Mouse (Mus musculus): Measurements from ENCODE around the gene Ppox. TPM values are rescaled to one million over a fixed set of nuclear protein-coding genes. Genes with fewer than 3 reads are reported as not detected.
A peak's percentile ranks its signal among the peaks of the same experiment; 100 is the strongest.

Gene Ppox
- total and polyA plus RNA-seq, 2 experiments from 2014 or later = 23.3 to 30.6 TPM

DNA sequence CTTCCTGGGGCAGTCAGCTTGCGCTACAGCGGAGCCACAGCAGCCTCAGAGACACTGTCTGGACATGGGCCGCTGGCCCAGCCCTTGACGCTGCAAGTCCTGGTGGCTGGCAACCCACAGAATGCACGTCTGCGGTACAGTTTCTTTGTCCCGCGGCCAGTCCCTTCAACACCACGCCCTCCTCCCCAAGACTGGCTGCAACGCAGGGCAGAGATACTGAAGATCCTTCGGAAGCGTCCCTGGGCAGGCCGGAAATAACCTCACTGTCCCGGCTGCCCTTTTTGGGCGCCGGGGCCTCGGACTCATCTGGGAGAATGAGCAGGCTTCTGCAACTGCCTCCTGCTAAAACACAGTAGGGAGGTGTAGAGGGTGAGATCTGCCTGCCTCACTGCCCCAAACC, 22.1 kb downstream of the Ppox start:
- no peak overlapping the region for H3K4me2 ChIP-seq (ENCODE audit: low read depth)
- H3K9ac ChIP-seq = no peak overlapping the region
- DNase-seq (no peak), ATAC-seq (no peak)
- no peak overlapping the region for H3K4me3 ChIP-seq (ENCODE audit: low read depth, low read length)
- no peak for TF ChIP-seq CTCF (IDR thresholded peaks at IDR 0.05; ENCODE audit: low read depth)
- 0 out of 2 replicates have a peak, but pooled peaks cover 6% of the 10 kb centered on the region for H3K36me3 ChIP-seq (ENCODE audit: insufficient read depth)
- H3K27ac ChIP-seq (ENCODE audit: low read depth, low read length) = no peak overlapping the region
- WGBS = 86% methylated on average over 17 of the region's 17 CpGs
- peaks cover 12% of the 10 kb centered on the region; the same call in 1 of the 2 replicates for H3K4me1 ChIP-seq (ENCODE audit: insufficient read depth)
- H3K9me3 ChIP-seq (ENCODE audit: low read length) = no peaks in the 10 kb centered on the region
- no peaks in the 10 kb centered on the region for H3K27me3 ChIP-seq (ENCODE audit: insufficient read depth, low read length)

DNA sequence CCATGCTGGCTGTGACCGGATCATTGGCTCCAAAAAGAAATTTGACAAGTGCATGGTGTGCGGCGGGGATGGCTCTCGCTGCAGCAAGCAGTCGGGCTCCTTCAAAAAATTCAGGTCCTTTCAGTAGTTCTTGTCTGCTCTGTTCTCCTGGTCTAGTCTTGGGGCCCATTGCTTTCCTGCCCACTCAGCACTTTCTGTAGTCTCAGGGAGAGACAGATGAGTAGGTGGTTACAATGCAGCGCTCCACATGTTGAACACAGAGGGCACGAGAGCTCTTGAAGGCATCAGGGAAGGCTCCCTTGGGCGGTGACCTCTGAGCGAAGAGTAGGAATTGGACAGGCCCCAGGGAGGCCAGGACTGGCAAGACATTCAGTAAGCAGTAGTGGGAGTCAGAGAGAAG, 23.2 kb downstream of the Ppox start:
- Histone ChIP-seq H3K27me3 (ENCODE audit: insufficient read depth, low read length) (no peaks in the 10 kb centered on the region), H3K9ac (no peak overlapping the region), H3K36me3 (ENCODE audit: insufficient read depth) (0 out of 2 replicates have a peak, but pooled peaks cover 6% of the 10 kb centered on the region), H3K9me3 (ENCODE audit: low read length) (no peaks in the 10 kb centered on the region), H3K4me1 (ENCODE audit: insufficient read depth) (0 out of 2 replicates have a peak, but pooled peaks cover 5% of the 10 kb centered on the region), H3K4me3 (ENCODE audit: low read depth, low read length) (no peak overlapping the region), H3K4me2 (ENCODE audit: low read depth) (no peak overlapping the region), H3K27ac (ENCODE audit: low read depth, low read length) (no peak overlapping the region)
- no peak for ATAC-seq
- no peak for TF ChIP-seq CTCF (IDR thresholded peaks at IDR 0.05; ENCODE audit: low read depth)
- DNase-seq = no peak
- 94% methylated on average over 9 of the region's 9 CpGs for WGBS

DNA sequence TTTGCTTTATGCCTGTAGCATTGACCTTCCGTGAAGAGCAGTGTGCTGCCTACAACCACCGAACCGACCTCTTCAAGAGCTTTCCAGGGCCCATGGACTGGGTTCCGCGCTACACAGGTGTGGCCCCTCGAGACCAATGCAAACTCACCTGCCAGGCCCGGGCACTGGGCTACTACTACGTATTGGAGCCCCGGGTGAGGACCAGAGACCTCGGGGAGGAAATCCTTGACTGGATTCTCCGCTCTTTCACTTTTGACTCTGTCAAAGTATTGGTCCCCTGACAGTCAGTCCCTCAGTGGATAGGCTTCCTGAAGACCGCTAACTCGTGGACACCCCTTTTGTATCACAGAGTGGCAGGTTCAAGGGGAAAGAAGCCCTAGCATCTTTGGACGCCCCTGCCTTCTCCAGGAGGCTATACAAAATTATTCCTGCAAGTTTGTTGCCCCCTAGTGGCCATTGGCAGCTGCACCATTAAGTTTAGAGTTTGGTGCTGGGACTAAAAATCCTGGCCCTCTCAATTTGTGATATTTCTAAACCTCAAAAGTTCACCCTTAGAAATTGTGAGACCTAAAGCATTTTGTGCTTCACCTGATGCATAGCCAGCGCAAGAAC, 23.9 kb downstream of the Ppox start:
- ATAC-seq = peak; percentile 63

DNA sequence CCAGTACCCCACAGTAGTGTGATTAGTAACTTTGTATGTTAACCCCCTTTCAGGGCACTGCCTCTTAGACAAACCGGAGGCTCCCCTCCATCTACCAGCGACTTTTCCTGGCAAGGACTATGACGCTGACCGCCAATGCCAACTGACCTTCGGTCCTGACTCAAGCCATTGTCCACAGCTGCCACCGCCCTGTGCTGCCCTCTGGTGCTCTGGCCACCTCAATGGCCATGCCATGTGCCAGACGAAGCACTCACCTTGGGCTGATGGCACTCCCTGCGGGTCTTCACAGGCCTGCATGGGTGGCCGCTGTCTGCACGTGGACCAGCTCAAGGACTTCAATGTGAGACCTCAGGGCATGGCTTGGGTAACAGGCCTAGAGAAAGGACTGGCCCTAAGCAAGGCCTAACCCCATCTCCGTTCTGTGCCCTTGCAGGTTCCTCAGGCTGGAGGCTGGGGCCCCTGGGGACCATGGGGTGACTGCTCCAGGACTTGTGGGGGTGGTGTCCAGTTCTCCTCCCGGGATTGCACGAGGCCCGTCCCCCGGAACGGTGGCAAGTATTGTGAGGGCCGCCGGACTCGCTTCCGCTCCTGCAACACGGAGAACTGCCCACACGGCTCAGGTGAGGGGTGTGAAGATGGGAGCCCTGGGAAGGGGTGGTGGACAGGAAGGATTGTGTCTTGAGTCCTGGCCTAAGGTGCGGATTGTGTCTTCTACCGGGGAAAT, 24.7 kb downstream of the Ppox start:
- 0 out of 2 replicates have a peak, but pooled peaks cover 6% of the 10 kb centered on the region for H3K36me3 ChIP-seq (ENCODE audit: insufficient read depth)
- H3K4me3 ChIP-seq (ENCODE audit: low read depth, low read length) = no peak overlapping the region
- no peak overlapping the region for H3K4me2 ChIP-seq (ENCODE audit: low read depth)
- WGBS = 90% methylated on average over 24 of the region's 24 CpGs
- H3K4me1 ChIP-seq (ENCODE audit: insufficient read depth) = 0 out of 2 replicates have a peak, but pooled peaks cover 6% of the 10 kb centered on the region
- no peaks in the 10 kb centered on the region for H3K27me3 ChIP-seq (ENCODE audit: insufficient read depth, low read length)
- H3K9me3 ChIP-seq (ENCODE audit: low read length) = no peaks in the 10 kb centered on the region
- no peak for DNase-seq
- H3K27ac ChIP-seq (ENCODE audit: low read depth, low read length) = no peak overlapping the region
- no peak for ATAC-seq
- TF ChIP-seq CTCF (IDR thresholded peaks at IDR 0.05; ENCODE audit: low read depth) = no peak
- no peak overlapping the region for H3K9ac ChIP-seq

More for the DNA sequence above, 23.9 kb downstream of the Ppox start:
- Histone ChIP-seq H3K4me3 (ENCODE audit: low read depth, low read length) (no peak overlapping the region), H3K4me1 (ENCODE audit: insufficient read depth) (0 out of 2 replicates have a peak, but pooled peaks cover 6% of the 10 kb centered on the region), H3K36me3 (ENCODE audit: insufficient read depth) (0 out of 2 replicates have a peak, but pooled peaks cover 6% of the 10 kb centered on the region), H3K4me2 (ENCODE audit: low read depth) (no peak overlapping the region), H3K27ac (ENCODE audit: low read depth, low read length) (no peak overlapping the region), H3K9ac (no peak overlapping the region), H3K9me3 (ENCODE audit: low read length) (no peaks in the 10 kb centered on the region), H3K27me3 (ENCODE audit: insufficient read depth, low read length) (no peaks in the 10 kb centered on the region)
- TF ChIP-seq CTCF (IDR thresholded peaks at IDR 0.05; ENCODE audit: low read depth) = peak; percentile 83
- DNase-seq = peak; percentile 80
- 70% methylated on average over 15 of the region's 15 CpGs for WGBS

DNA sequence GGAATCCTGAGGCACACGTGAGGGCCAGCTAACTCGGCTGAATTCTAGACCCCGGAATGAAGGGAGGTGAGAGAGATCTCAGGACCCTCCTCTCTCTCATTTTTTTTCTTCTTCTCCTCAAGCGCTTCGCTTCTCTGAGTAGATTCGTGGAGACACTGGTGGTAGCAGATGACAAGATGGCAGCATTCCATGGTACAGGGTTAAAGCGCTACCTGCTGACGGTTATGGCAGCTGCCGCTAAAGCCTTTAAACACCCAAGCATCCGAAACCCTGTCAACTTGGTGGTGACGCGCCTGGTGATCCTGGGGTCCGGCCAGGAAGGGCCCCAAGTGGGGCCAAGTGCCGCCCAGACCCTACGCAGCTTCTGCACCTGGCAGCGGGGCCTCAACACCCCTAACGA, 28.6 kb downstream of the Ppox start:
- H3K27ac ChIP-seq (ENCODE audit: low read depth, low read length) = no peak overlapping the region
- H3K4me2 ChIP-seq (ENCODE audit: low read depth) = peak overlapping the region; percentile 53; the same call in 1 of the 2 replicates
- no peaks in the 10 kb centered on the region for H3K36me3 ChIP-seq (ENCODE audit: insufficient read depth)
- DNase-seq (no peak), ATAC-seq (no peak)
- no peaks in the 10 kb centered on the region for H3K27me3 ChIP-seq (ENCODE audit: insufficient read depth, low read length)
- peaks cover 15% of the 10 kb centered on the region; the same call in 1 of the 2 replicates for H3K4me1 ChIP-seq (ENCODE audit: insufficient read depth)
- WGBS = 52% methylated on average over 17 of the region's 17 CpGs
- H3K4me3 ChIP-seq (ENCODE audit: low read depth, low read length) = no peak overlapping the region
- TF ChIP-seq CTCF (IDR thresholded peaks at IDR 0.05; ENCODE audit: low read depth) = no peak
- no peak overlapping the region for H3K9ac ChIP-seq
- no peaks in the 10 kb centered on the region for H3K9me3 ChIP-seq (ENCODE audit: low read length)

DNA sequence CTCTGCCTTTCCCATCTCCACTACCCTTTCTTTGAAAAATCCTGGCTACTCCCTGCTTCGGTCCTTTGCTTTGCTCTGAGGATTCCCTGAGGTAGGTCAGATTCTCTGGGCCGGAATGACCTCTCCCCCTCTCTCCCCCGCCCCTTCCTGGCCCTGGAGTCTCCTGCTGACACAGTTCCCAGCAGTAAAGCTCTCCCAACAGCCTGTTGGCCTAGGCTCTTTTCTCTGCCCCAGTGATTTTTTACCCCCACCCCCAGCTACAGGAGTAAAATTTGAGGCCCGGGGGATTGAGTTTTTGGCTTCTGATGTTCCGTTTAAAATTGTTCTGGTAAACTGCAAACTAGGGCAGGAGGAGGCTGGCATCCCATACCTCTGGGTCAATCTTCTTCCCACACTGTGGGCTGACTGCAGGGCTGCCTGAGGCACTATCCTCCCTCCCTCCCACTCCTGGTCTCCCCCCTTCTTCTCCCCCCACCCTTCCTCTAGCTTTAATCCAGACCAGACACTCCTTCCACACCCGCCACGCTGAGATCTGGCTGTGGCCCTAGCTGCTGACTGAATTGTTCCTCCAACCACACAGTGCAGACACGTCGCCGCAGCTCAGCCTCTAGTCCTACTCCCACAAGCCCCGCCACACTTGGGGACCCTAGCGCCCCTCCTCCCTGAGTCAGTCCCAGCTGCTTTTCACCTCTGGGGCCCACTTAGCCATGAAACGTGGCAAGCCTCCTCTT, 29.2 kb downstream of the Ppox start:
- TF ChIP-seq CTCF (IDR thresholded peaks at IDR 0.05; ENCODE audit: low read depth) = no peak
- H3K36me3 ChIP-seq (ENCODE audit: insufficient read depth) = no peaks in the 10 kb centered on the region
- no peak for ATAC-seq
- no peaks in the 10 kb centered on the region for H3K9me3 ChIP-seq (ENCODE audit: low read length)
- 11% methylated on average over 13 of the region's 13 CpGs for WGBS
- no peaks in the 10 kb centered on the region for H3K27me3 ChIP-seq (ENCODE audit: insufficient read depth, low read length)
- no peak overlapping the region; the same call in 1 of the 2 replicates for H3K9ac ChIP-seq
- peak overlapping the region; percentile 53 for H3K4me2 ChIP-seq (ENCODE audit: low read depth)
- DNase-seq = no peak
- peak overlapping the region; percentile 25 for H3K4me3 ChIP-seq (ENCODE audit: low read depth, low read length)
- no peak overlapping the region for H3K27ac ChIP-seq (ENCODE audit: low read depth, low read length)
- peaks cover 15% of the 10 kb centered on the region; the same call in 1 of the 2 replicates for H3K4me1 ChIP-seq (ENCODE audit: insufficient read depth)

All from forebrain, postnatal 0 days (tissue).